Mouse (Mus musculus): ENCODE data around the gene Gde1.

DNA sequence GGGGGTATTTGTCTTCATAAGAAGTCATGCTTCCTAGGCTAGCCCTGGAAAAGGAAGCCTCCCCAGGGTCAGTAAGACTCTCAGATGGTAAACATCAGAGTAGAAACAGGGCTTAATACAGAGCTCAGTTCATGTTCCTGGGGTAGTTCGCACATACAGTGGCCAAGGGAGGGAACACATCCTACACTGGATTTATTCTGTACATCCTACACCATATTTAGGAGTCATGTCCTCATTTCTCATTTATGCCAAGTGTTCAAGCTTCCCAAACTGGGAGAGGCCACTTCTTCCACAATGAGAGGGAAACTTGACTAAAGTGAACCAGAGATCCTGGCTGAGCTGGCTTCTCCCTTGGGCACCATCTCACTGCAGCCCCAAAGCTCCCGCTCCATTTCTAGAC, 37.8 kb downstream of the Gde1 start:
- no peak for TF ChIP-seq CTCF (IDR thresholded peaks at IDR 0.05; ENCODE audit: borderline replicate concordance, insufficient read depth, low read depth, low read length)
- no peak for TF ChIP-seq POLR2A (IDR thresholded peaks at IDR 0.05; ENCODE audit: borderline replicate concordance, insufficient read depth, low read length)

Measured in cerebellum, adult 2 months (tissue).